Mouse (Mus musculus) lung, postnatal 0 days (tissue): ENCODE data around the gene Ppp1r1b.

Source experiments
- CTCF ChIP-seq: IDR thresholded peaks from 2 replicates; pipeline ENCODE4 v1.5.1; 2016; ENCODE audit warnings: antibody characterized with exemption, mild to moderate bottlenecking
- EP300 ChIP-seq: IDR thresholded peaks from 2 replicates; pipeline ENCODE4 v1.6.1; 2016; ENCODE audit warnings: antibody characterized with exemption, mild to moderate bottlenecking, control low read depth

DNA sequence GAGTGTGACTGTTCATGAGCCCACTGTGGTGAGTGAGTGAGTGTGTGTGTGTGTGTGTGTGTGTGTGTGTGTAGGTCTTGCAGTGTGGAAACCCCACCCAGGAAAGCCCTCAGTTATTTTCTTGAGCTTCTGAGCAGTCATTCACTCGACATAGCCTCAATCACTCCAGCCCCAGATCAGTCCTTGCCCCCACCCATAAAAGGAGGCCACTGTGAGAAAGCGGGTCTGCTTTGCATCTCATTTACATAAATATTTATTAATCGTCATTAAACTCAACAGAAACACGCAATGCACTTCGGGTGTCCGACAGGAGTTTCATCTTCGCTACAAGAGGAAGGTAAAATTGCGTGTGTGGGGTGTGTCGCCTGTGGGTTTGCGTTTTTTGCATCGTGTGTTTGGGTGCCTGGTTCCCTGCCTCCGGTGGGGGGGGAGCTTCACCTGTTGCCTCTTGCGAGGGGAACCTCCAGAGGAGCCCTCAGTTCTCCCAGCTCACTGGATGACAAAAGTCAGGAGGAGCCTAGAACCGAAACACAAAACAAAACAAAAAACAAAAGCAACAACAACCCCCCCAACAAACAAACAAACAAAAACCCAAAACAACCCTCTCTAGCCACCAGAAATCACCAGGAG lies 22.9 kb upstream of the Ppp1r1b start:
- TF ChIP-seq CTCF (no peak), EP300 (no peak)
